Mouse (Mus musculus) olfactory bulb, adult 2 months (tissue): ENCODE data around the gene Fev.

ENCODE experiments used
- CTCF ChIP-seq: fragments of 200-500 bp; IDR thresholded peaks from 2 replicates; pipeline ENCODE4 v1.5.1; 2012; ENCODE audit warnings: low read depth, mild to moderate bottlenecking, low read length, moderate library complexity; ENCODE audit not compliant: insufficient read depth
- POLR2A ChIP-seq: fragments of 200-500 bp; IDR thresholded peaks from 2 replicates; pipeline ENCODE4 v1.6.1; 2012; ENCODE audit warnings: mild to moderate bottlenecking, low read depth, low read length, moderate library complexity; ENCODE audit not compliant: insufficient read depth

- TF ChIP-seq POLR2A, result no peak
- no peak for TF ChIP-seq CTCF
Observed at GRCm38 (mm10) chr1:74848946-74849345, 36.3 kb downstream of the Fev start.
